Mouse (Mus musculus): ENCODE results near the gene Raver1. TPM values are rescaled to one million over a fixed set of nuclear protein-coding genes. Genes with fewer than 3 reads are reported as not detected.
A peak's percentile ranks its signal among the peaks of the same experiment; 100 is the strongest.

Raver1 gene
- polyA plus RNA-seq, 1 experiment from 2014 or later = 109 TPM

- no peaks in the 10 kb centered on the region for H3K9me3 ChIP-seq (replicated peaks)
- H3K4me1 ChIP-seq = peaks cover 6% of the 10 kb centered on the region
- WGBS = 91% methylated on average over 9 of the region's 9 CpGs
- no peak overlapping the region for H3K4me3 ChIP-seq
- H3K27ac ChIP-seq = no peak overlapping the region
- H3K36me3 ChIP-seq = peaks cover 22% of the 10 kb centered on the region
- no peak for DNase-seq (ENCODE audit: low spot score)
- no peaks in the 10 kb centered on the region for H3K27me3 ChIP-seq (ENCODE audit: low read depth, poor library complexity, severe bottlenecking)
Observed at GRCm38 (mm10) chr9:21125502-21126258, 33.9 kb upstream of the Raver1 start.

- H3K27ac ChIP-seq = no peak overlapping the region
- DNase-seq (ENCODE audit: low spot score) = no peak
- H3K9me3 ChIP-seq (replicated peaks) = no peaks in the 10 kb centered on the region
- 84% methylated on average over 5 of the region's 5 CpGs for WGBS
- H3K36me3 ChIP-seq = peaks cover 22% of the 10 kb centered on the region
- no peaks in the 10 kb centered on the region for H3K4me1 ChIP-seq
- no peaks in the 10 kb centered on the region for H3K27me3 ChIP-seq (ENCODE audit: low read depth, poor library complexity, severe bottlenecking)
- H3K4me3 ChIP-seq = no peak overlapping the region
Observed at GRCm38 (mm10) chr9:21124837-21125236, 33.0 kb upstream of the Raver1 start.

GRCm38 (mm10) chr9:21121483-21121882 is 29.7 kb upstream of the Raver1 start:
- DNase-seq (ENCODE audit: low spot score) = no peak
- 89% methylated on average over 16 of the region's 16 CpGs for WGBS
- no peaks in the 10 kb centered on the region for H3K9me3 ChIP-seq (replicated peaks)
- H3K27ac ChIP-seq = no peak overlapping the region
- no peaks in the 10 kb centered on the region for H3K4me1 ChIP-seq
- H3K27me3 ChIP-seq (ENCODE audit: low read depth, poor library complexity, severe bottlenecking) = no peaks in the 10 kb centered on the region
- peaks cover 12% of the 10 kb centered on the region for H3K36me3 ChIP-seq
- H3K4me3 ChIP-seq = no peak overlapping the region

- Histone ChIP-seq H3K36me3 (peaks cover 8% of the 10 kb centered on the region; the same call in 1 of the 2 replicates), H3K27ac (no peak overlapping the region), H3K9me3 (replicated peaks) (no peaks in the 10 kb centered on the region), H3K27me3 (ENCODE audit: low read depth, poor library complexity, severe bottlenecking) (no peaks in the 10 kb centered on the region), H3K4me3 (no peak overlapping the region), H3K4me1 (no peaks in the 10 kb centered on the region)
- 80% methylated on average over 6 of the region's 6 CpGs for WGBS
- no peak for DNase-seq (ENCODE audit: low spot score)
Observed at GRCm38 (mm10) chr9:21117073-21117472, 25.3 kb upstream of the Raver1 start.

GRCm38 (mm10) chr9:21115105-21115504 is 23.3 kb upstream of the Raver1 start:
- Histone ChIP-seq H3K9me3 (replicated peaks) (no peaks in the 10 kb centered on the region), H3K4me3 (no peak overlapping the region), H3K27me3 (ENCODE audit: low read depth, poor library complexity, severe bottlenecking) (no peaks in the 10 kb centered on the region), H3K36me3 (0 out of 2 replicates have a peak, but pooled peaks cover 2% of the 10 kb centered on the region), H3K27ac (no peak overlapping the region), H3K4me1 (no peaks in the 10 kb centered on the region)
- DNase-seq (ENCODE audit: low spot score) = no peak
- WGBS = 92% methylated on average over 8 of the region's 8 CpGs

- 87% methylated on average over 7 of the region's 7 CpGs for WGBS
- Histone ChIP-seq H3K36me3 (0 out of 2 replicates have a peak, but pooled peaks cover 2% of the 10 kb centered on the region), H3K9me3 (replicated peaks) (no peaks in the 10 kb centered on the region), H3K4me1 (no peaks in the 10 kb centered on the region), H3K4me3 (no peak overlapping the region), H3K27ac (no peak overlapping the region), H3K27me3 (ENCODE audit: low read depth, poor library complexity, severe bottlenecking) (no peaks in the 10 kb centered on the region)
- no peak for DNase-seq (ENCODE audit: low spot score)
Observed at GRCm38 (mm10) chr9:21114190-21114589, 22.4 kb upstream of the Raver1 start.

GRCm38 (mm10) chr9:21113751-21114150 is 21.9 kb upstream of the Raver1 start:
- Histone ChIP-seq H3K27me3 (ENCODE audit: low read depth, poor library complexity, severe bottlenecking) (no peaks in the 10 kb centered on the region), H3K36me3 (0 out of 2 replicates have a peak, but pooled peaks cover 2% of the 10 kb centered on the region), H3K4me3 (no peak overlapping the region), H3K4me1 (no peaks in the 10 kb centered on the region), H3K27ac (no peak overlapping the region), H3K9me3 (replicated peaks) (no peaks in the 10 kb centered on the region)
- DNase-seq (ENCODE audit: low spot score) = no peak
- 92% methylated on average over 6 of the region's 6 CpGs for WGBS

GRCm38 (mm10) chr9:21107607-21108237 is 15.9 kb upstream of the Raver1 start:
- H3K9me3 ChIP-seq (replicated peaks) = no peaks in the 10 kb centered on the region
- no peak for DNase-seq (ENCODE audit: low spot score)
- 44% methylated on average over 23 of the region's 23 CpGs for WGBS
- no peaks in the 10 kb centered on the region for H3K27me3 ChIP-seq (ENCODE audit: low read depth, poor library complexity, severe bottlenecking)
- peaks cover 8% of the 10 kb centered on the region; the same call in 1 of the 2 replicates for H3K4me1 ChIP-seq
- H3K4me3 ChIP-seq = no peak overlapping the region
- no peak overlapping the region for H3K27ac ChIP-seq
- H3K36me3 ChIP-seq = no peaks in the 10 kb centered on the region

GRCm38 (mm10) chr9:21105760-21106564 is 14.2 kb upstream of the Raver1 start:
- no peak overlapping the region for H3K27ac ChIP-seq
- H3K36me3 ChIP-seq = peaks cover 9% of the 10 kb centered on the region
- 81% methylated on average over 5 of the region's 5 CpGs for WGBS
- H3K27me3 ChIP-seq (ENCODE audit: low read depth, poor library complexity, severe bottlenecking) = no peaks in the 10 kb centered on the region
- peaks cover 8% of the 10 kb centered on the region; the same call in 1 of the 2 replicates for H3K4me1 ChIP-seq
- DNase-seq (ENCODE audit: low spot score) = no peak
- no peak overlapping the region for H3K4me3 ChIP-seq
- H3K9me3 ChIP-seq (replicated peaks) = no peaks in the 10 kb centered on the region

- 82% methylated on average over 6 of the region's 6 CpGs for WGBS
- Histone ChIP-seq H3K27me3 (ENCODE audit: low read depth, poor library complexity, severe bottlenecking) (no peaks in the 10 kb centered on the region), H3K9me3 (replicated peaks) (no peaks in the 10 kb centered on the region)
Observed at GRCm38 (mm10) chr9:21104814-21105213, 13.0 kb upstream of the Raver1 start.

GRCm38 (mm10) chr9:21102076-21102475 is 10.3 kb upstream of the Raver1 start:
- no peak for DNase-seq (ENCODE audit: low spot score)
- WGBS = 94% methylated on average over 2 of the region's 2 CpGs

More at GRCm38 (mm10) chr9:21104814-21105213, 13.0 kb upstream of the Raver1 start:
- H3K27ac ChIP-seq = no peak overlapping the region
- H3K4me1 ChIP-seq = peaks cover 16% of the 10 kb centered on the region
- no peak overlapping the region for H3K4me3 ChIP-seq
- H3K36me3 ChIP-seq = peaks cover 9% of the 10 kb centered on the region
- DNase-seq (ENCODE audit: low spot score) = no peak

GRCm38 (mm10) chr9:21100447-21101161 is 8.8 kb upstream of the Raver1 start:
- no peak for DNase-seq (ENCODE audit: low spot score)
- H3K9me3 ChIP-seq (replicated peaks) = no peaks in the 10 kb centered on the region
- no peak overlapping the region for H3K4me3 ChIP-seq
- H3K4me1 ChIP-seq = peaks cover 12% of the 10 kb centered on the region
- 56% methylated on average over 15 of the region's 15 CpGs for WGBS
- no peaks in the 10 kb centered on the region for H3K27me3 ChIP-seq (ENCODE audit: low read depth, poor library complexity, severe bottlenecking)
- H3K27ac ChIP-seq = 0 out of 2 replicates have a peak overlapping the region, but pooled peaks have one; percentile 38
- H3K36me3 ChIP-seq = peaks cover 9% of the 10 kb centered on the region

More at GRCm38 (mm10) chr9:21102076-21102475, 10.3 kb upstream of the Raver1 start:
- H3K9me3 ChIP-seq (replicated peaks) = no peaks in the 10 kb centered on the region
- no peak overlapping the region for H3K27ac ChIP-seq
- H3K4me3 ChIP-seq = no peak overlapping the region
- H3K36me3 ChIP-seq = peaks cover 9% of the 10 kb centered on the region
- H3K27me3 ChIP-seq (ENCODE audit: low read depth, poor library complexity, severe bottlenecking) = no peaks in the 10 kb centered on the region
- peaks cover 12% of the 10 kb centered on the region for H3K4me1 ChIP-seq

Data from limb, embryonic 10.5 days (tissue).